Mouse (Mus musculus) hindbrain, embryonic 13.5 days (tissue): ENCODE data around the gene Yif1a. TPM values are rescaled to one million over a fixed set of nuclear protein-coding genes. Genes with fewer than 3 reads are reported as not detected.

Source experiments
- ATAC-seq: fragments of 200-750 bp; cut with Nextera tagmentation; 2 replicates; pipeline ENCODE4 v1.8.0; 2017; ENCODE audit warnings: moderate TSS enrichment; ENCODE audit not compliant: low FRiP score
- H3K27ac ChIP-seq: fragments of 300-500 bp; sonication (generic); 2 replicates; pipeline ENCODE4 v1.5.1; 2015; ENCODE audit warnings: inconsistent platforms, mild to moderate bottlenecking, moderate library complexity
- H3K27me3 ChIP-seq: fragments of 300-500 bp; sonication (generic); 2 replicates; pipeline ENCODE4 v1.6.1; 2015; ENCODE audit warnings: mild to moderate bottlenecking, inconsistent platforms
- H3K36me3 ChIP-seq: fragments of 300-500 bp; sonication (generic); 2 replicates; pipeline ENCODE4 v1.6.1; 2015; ENCODE audit warnings: mild to moderate bottlenecking, inconsistent platforms
- H3K4me1 ChIP-seq: fragments of 300-500 bp; sonication (generic); replicated peaks from 2 replicates; pipeline ENCODE4 v1.6.1; 2015; ENCODE audit warnings: inconsistent platforms
- H3K4me2 ChIP-seq: fragments of 300-500 bp; sonication (generic); 2 replicates; pipeline ENCODE4 v1.6.1; 2015; ENCODE audit warnings: inconsistent platforms, mild to moderate bottlenecking, moderate library complexity
- H3K4me3 ChIP-seq: fragments of 300-500 bp; sonication (generic); 2 replicates; pipeline ENCODE4 v1.5.1; 2015; ENCODE audit warnings: mild to moderate bottlenecking, inconsistent platforms
- H3K9ac ChIP-seq: fragments of 300-500 bp; sonication (generic); 2 replicates; pipeline ENCODE4 v1.6.1; 2015; ENCODE audit warnings: mild to moderate bottlenecking, inconsistent platforms
- H3K9me3 ChIP-seq: fragments of 300-500 bp; sonication (generic); 2 replicates; pipeline ENCODE4 v1.6.1; 2016; ENCODE audit warnings: inconsistent platforms
- WGBS: fragments of 180-500 bp; shearing (Covaris S2); methylation state at CpG from one replicate; pipeline ENCODE4 v1.1.7; 2015; 5-methylcytosine and 5-hydroxymethylcytosine counted together
- polyA plus RNA-seq: library from polyadenylated mRNA; unstranded; fragments of >200 nt; fragmentation: Nextera tagmentation; extraction: Ambion mirVana; gene quantifications from 2 replicates; pipeline ENCODE4 v1.2.1, GENCODE M21; 2015

The Yif1a gene
- polyA plus RNA-seq, 1 experiment from 2014 or later, result 58.2 TPM

DNA sequence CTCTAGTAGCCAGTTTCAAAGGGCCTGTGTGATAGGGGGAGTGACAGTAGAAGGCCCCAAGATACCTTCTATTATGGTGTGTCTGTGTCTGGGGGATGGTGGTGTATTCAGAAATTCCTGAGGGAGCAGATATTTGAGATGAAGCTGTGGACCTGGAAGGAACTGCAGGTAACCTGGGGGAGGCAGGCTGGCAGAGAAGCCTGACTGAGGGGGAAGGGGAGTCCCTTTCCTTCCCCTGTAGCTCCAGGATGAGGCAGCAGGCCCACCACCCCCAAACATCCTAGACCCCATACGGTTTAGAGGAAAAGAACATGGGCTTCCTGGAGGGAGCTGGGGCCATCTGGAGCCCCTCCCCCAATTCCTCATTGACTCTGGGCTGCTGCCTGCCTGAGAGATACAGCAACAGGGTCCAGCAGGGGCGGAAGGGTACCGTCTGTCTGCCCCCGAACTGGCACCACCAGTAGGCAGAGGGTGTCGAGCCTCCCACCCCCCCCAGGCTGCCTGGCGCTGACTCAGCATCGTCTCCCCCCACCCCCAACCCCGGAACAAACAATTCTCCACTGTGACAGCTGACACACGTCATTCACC, 7.6 kb downstream of the Yif1a start:
- no peak for ATAC-seq
- no peaks in the 10 kb centered on the region for H3K27me3 ChIP-seq
- peak overlapping the region; percentile 93 for H3K4me3 ChIP-seq
- no peaks in the 10 kb centered on the region for H3K9me3 ChIP-seq
- peak overlapping the region; percentile 97 for H3K27ac ChIP-seq
- peak overlapping the region; percentile 87 for H3K4me2 ChIP-seq
- peaks cover 78% of the 10 kb centered on the region for H3K4me1 ChIP-seq
- H3K36me3 ChIP-seq, result peaks cover 46% of the 10 kb centered on the region
- 0% methylated on average over 9 of the region's 9 CpGs for WGBS
- peak overlapping the region; percentile 100 for H3K9ac ChIP-seq

DNA sequence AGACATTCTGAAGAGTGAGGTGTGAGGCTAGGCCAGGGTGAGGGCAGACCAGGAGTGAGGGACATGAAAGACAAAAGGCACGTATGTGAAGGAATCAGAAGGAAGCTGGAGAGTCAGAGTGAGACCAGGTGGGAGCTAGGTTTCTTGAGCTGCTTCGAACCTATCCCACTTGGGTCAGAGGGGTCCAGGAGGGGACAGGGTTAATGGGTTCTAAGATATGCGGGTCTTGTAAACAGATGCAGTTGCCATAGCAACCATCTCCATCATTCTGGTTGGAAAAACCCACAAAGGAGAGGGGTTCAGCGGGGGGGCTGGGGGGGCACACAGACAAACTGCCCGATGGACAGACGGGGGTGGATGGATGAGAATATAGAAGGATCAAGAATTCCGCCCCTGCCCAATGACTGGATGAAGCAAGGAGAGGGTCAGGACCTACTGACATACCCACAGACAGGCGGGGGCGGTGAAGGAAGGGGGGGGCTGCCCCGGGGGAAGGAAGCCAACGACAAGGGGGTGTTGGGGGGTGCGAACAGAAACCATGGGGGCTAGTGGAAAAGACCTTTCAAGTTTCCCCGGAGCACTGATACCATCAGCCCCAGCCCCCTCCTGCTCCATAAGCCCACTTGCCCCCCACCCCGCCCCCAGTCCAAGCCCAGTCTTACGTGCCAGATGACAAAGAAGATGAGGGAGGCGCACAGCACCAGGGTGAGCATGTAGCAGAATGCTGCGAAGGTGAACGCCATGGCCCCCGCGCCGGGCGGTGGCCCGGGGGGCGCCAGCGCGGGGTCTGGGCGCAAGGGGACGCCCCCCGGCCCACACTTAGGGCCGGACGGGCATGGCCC, 9.4 kb downstream of the Yif1a start:
- peak overlapping the region; percentile 97 for H3K27ac ChIP-seq
- H3K9me3 ChIP-seq, result no peaks in the 10 kb centered on the region
- no peaks in the 10 kb centered on the region for H3K27me3 ChIP-seq
- H3K4me2 ChIP-seq, result peak overlapping the region; percentile 87
- peaks cover 71% of the 10 kb centered on the region for H3K4me1 ChIP-seq
- peak; percentile 8 for ATAC-seq
- H3K4me3 ChIP-seq, result peak overlapping the region; percentile 93
- H3K36me3 ChIP-seq, result peaks cover 47% of the 10 kb centered on the region
- WGBS, result 1% methylated on average over 31 of the region's 31 CpGs
- peak overlapping the region; percentile 100 for H3K9ac ChIP-seq

DNA sequence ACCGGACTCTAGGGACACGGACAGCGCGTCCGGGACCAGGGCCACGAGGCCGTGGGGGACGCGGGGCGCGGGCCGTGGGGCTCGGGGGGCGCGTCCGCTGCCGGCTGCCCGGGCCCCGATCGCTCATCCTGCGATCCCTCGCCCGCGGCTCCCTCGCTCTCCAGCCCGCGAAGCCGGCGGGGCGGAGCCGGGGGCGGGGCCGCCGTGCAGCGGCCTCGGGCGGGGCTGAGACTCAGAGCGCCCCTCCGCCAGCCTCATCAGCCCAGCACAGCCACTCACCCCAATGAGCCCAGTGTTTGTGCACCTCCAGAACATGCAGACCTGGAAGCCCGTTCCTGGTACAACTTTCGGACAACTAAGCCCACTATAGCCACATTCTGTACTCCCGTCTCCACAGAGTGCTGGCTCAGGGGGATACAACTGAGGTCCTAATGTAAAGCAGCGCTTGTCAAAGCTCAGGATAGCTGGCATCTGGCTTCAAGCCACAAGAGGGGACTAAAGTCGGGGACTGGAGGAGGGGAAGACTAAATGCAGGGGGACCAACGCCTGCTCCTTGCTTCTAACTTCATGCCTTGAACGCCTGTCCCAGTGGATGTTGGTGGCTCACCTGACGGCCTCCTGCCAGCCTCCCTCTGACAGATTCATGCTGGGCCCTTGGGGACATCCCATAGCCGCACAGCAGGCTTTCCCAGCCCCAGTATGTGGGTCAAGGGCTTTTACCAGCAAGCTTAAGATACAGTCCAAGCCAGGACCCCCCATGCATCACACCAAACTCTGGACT, 10.2 kb downstream of the Yif1a start, which contains the start of gene Cnih2:
Gene Cnih2 (minus strand): TSS at position 159 of the 781 bp plus-strand sequence.
- H3K27ac ChIP-seq, result peak within 1 kb of the TSS; percentile 97
- peak; percentile 65 for ATAC-seq
- WGBS, result 2% methylated on average over 39 of the region's 48 CpGs
- H3K9ac ChIP-seq, result peak within 1 kb of the TSS; percentile 100
- H3K36me3 ChIP-seq, result peaks cover 47% of the 10 kb centered on the region
- H3K9me3 ChIP-seq, result no peaks in the 10 kb centered on the region
- peaks cover 62% of the 10 kb centered on the region for H3K4me1 ChIP-seq
- H3K4me3 ChIP-seq, result peak within 1 kb of the TSS; percentile 93
- no peaks in the 10 kb centered on the region for H3K27me3 ChIP-seq
- peak within 1 kb of the TSS; percentile 87 for H3K4me2 ChIP-seq

DNA sequence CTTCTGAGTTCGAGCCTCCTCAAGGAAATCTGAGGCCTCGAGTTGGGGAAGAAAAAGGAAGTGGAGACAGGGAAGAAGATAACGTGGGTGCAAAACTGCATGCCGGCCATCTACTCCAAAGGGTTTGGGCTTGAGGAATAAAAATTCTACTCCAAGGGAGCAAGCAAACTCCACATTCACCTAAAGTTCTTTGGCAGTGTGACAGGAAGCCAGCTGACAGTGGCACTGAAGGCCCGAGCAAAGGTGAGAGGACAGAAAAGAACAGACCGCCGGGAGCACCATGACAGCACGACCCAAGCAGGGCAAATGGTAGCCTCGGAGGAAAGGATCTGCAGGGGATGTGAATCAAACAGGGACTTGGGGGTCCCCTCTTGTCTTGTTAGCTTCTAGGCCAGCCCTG, 17.7 kb downstream of the Yif1a start:
- Histone ChIP-seq H3K27me3 (no peaks in the 10 kb centered on the region), H3K4me3 (peak overlapping the region; percentile 70), H3K36me3 (peaks cover 75% of the 10 kb centered on the region), H3K9ac (peak overlapping the region; percentile 89), H3K4me2 (peak overlapping the region; percentile 94), H3K9me3 (no peaks in the 10 kb centered on the region), H3K4me1 (peaks cover 22% of the 10 kb centered on the region), H3K27ac (peak overlapping the region; percentile 97)
- ATAC-seq, result no peak; the same call in 1 of the 2 replicates
- 24% methylated on average over 9 of the region's 9 CpGs for WGBS

DNA sequence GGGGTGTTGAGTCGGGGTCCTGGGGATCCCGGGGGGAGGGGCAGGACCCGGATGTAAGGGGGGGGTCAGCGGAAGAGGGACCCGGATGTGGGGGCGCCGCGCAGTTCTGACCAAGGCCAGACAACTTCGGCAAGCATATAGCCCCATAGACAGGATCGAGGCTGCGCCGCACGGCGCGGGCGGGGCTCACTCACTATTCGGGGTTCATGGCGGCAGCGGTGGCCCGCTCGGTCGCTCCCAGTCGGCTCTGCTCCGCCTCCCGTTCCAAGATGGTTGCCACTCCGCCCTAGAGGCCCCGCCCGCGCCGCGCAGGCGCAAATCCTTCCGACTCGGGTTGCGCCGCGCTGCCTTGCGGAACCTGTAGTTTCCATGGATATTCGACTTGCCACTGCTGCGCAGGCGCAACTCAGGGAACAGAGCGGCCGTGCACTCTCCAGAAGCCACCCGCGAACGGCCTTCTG, 18.4 kb downstream of the Yif1a start, which contains the start of gene Rab1b:
Gene Rab1b (minus strand): TSS at position 342 of the 461 bp plus-strand sequence.
- peak; percentile 95 for ATAC-seq
- under 1% methylated on average over 46 of the region's 46 CpGs for WGBS
- no peaks in the 10 kb centered on the region for H3K27me3 ChIP-seq

DNA sequence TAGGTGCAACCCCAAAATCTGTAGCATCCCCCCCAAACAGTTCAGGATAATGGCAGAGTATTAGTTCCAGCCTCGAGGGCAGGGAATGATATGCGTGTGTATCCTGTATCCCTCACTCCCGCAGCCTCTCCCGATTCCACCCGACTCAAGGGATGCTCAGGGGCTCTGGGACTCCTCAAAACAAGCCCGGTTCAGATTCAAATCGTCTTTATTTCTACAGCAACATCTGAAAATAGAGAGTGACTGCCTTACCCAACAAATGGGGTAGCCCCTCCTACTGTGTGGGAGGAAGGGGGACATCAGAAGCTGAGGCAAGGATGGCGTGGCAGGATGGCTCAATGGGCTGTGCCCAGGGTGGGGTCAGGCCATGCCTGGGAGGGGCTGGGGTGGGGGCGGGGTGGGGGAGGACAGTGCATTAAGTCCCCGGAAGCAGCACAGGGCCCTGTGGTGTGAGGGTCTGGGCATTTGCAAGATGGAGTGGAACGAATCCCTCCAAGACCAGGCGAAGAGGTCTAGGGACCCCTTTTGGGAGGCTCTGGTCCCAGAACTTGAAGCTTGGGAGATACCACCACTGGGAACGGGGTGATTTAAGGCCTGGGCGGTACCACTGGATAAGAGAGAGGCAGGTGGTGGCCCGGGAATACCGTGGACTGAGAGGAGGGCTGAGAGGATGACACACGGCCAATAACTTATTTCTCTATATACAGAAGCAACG, 19.4 kb downstream of the Yif1a start:
- peak; percentile 33 for ATAC-seq
- Histone ChIP-seq H3K4me3 (no peak overlapping the region), H3K9ac (0 out of 2 replicates have a peak overlapping the region, but pooled peaks have one; percentile 46), H3K4me1 (peaks cover 22% of the 10 kb centered on the region), H3K27ac (peak overlapping the region; percentile 30; the same call in 1 of the 2 replicates), H3K36me3 (peaks cover 75% of the 10 kb centered on the region), H3K4me2 (no peak overlapping the region), H3K27me3 (no peaks in the 10 kb centered on the region), H3K9me3 (no peaks in the 10 kb centered on the region)
- 74% methylated on average over 18 of the region's 18 CpGs for WGBS

More for the DNA sequence above, 18.4 kb downstream of the Yif1a start, which contains the start of gene Rab1b:
- Histone ChIP-seq H3K4me2 (peak within 1 kb of the TSS; percentile 94), H3K9ac (peak within 1 kb of the TSS; percentile 89), H3K4me1 (peaks cover 22% of the 10 kb centered on the region), H3K27ac (peak within 1 kb of the TSS; percentile 97), H3K4me3 (peak within 1 kb of the TSS; percentile 70), H3K9me3 (no peaks in the 10 kb centered on the region), H3K36me3 (peaks cover 75% of the 10 kb centered on the region)

DNA sequence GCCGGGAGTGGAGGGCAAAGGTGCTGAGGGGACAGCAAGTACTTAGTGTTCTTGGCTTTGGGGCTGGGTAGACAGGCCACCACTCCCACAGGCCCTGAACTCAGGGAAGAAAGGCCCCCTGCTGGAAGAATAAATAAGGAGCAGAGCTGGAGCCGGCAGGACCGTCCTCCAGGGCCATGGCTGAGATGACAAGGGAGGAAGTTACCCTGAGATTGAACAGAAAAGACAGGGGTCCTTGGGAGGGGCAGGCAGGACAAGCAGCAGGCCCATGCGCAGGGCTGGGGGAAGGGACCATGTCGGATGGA, 19.9 kb downstream of the Yif1a start:
- ATAC-seq, result 0 out of 2 replicates have a peak, but pooled peaks have one; percentile 2
- H3K4me2 ChIP-seq, result no peak overlapping the region
- peaks cover 75% of the 10 kb centered on the region for H3K36me3 ChIP-seq
- H3K9ac ChIP-seq, result peak overlapping the region; percentile 46; the same call in 1 of the 2 replicates
- WGBS, result 26% methylated on average over 5 of the region's 5 CpGs
- no peaks in the 10 kb centered on the region for H3K27me3 ChIP-seq
- H3K27ac ChIP-seq, result 0 out of 2 replicates have a peak overlapping the region, but pooled peaks have one; percentile 13
- no peak overlapping the region for H3K4me3 ChIP-seq
- H3K9me3 ChIP-seq, result no peaks in the 10 kb centered on the region
- H3K4me1 ChIP-seq, result peaks cover 22% of the 10 kb centered on the region

DNA sequence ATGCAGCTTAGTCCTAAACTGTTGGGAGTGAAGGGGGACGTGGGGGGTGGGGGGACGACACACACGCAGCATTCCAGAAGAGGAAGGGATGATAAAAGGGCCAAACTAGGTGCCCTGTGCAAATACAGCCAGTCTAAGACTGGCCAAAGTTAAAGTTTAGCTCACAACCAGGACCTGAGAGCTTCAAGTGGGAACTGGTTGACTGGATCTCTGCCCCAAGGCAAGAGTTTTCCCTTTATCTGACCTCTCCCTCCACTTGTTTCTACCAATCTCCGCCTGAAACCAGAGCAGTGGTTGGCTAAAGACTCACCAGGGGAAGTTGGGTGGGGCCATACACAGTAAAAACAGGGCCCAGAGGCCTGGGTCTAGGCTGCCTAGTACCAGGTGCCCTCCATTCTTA, 20.4 kb downstream of the Yif1a start:
- H3K36me3 ChIP-seq, result peaks cover 75% of the 10 kb centered on the region
- H3K27ac ChIP-seq, result 0 out of 2 replicates have a peak overlapping the region, but pooled peaks have one; percentile 13

DNA sequence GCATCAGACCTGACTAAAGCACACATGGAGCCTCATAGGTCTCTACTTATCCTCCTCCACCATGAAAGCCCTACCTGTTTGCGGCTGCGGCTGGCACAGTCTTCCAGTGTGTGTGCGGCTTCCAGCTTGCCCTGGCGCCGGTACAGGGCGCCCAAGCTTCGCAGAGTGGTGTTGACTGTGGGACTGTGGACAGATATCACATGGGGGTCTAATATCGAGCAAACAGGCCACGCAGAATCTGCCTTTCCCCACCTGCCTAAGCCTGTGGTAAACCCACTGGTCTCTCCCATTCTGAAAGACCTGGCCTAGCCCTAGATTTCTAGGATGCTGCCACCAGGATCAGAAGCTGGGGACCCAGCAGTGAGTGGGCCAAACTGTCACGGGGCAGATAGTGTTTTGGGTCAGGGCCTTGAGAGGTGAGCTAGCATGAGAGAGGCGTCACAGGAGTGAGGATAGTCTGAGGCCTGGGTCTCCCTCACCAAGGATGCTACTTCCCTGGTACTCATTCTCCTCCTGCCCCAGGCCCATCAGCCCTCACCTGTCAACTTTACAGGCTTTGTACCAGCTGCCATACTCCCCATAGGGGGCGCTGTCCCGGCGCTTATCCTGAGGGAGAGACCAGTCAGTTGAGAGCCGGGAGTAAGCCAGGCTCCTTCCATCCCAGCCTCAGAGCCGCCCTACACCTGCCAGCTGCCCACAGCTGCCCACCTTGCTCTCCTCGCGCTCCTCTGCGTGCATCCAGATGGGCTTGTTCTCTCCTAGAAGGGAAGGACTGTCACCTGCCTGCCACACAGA, 21.5 kb downstream of the Yif1a start:
- 74% methylated on average over 19 of the region's 19 CpGs for WGBS
- Histone ChIP-seq H3K36me3 (peaks cover 74% of the 10 kb centered on the region), H3K27ac (peak overlapping the region; percentile 18; the same call in 1 of the 2 replicates), H3K9me3 (no peaks in the 10 kb centered on the region), H3K4me2 (no peak overlapping the region), H3K4me1 (peaks cover 21% of the 10 kb centered on the region), H3K27me3 (no peaks in the 10 kb centered on the region), H3K9ac (no peak overlapping the region; the same call in 1 of the 2 replicates), H3K4me3 (no peak overlapping the region)
- ATAC-seq, result no peak

More for the DNA sequence above, 20.4 kb downstream of the Yif1a start:
- no peaks in the 10 kb centered on the region for H3K9me3 ChIP-seq
- WGBS, result 70% methylated on average over 4 of the region's 4 CpGs
- no peaks in the 10 kb centered on the region for H3K27me3 ChIP-seq
- H3K4me3 ChIP-seq, result no peak overlapping the region
- no peak overlapping the region for H3K4me2 ChIP-seq
- no peak for ATAC-seq
- H3K9ac ChIP-seq, result no peak overlapping the region
- H3K4me1 ChIP-seq, result peaks cover 22% of the 10 kb centered on the region

DNA sequence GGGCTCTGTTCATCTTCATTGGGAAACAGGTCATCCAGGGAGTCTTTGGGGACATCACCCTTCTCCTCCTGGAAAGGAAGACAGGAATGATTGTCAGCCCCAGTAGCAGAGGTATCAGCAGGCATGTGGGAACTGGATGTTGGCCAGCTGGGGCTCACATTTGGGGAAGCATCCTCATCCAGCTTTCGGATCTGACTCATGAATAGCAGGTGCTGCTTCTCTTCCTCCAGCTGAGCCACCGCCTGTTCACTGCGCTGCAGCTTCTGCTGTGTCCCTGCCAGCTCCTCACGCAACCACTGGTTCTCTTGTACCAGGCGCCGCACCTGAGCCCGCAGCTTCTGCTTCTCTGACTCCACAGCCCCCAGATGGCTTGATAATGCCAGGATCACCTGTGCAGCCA, 25.4 kb downstream of the Yif1a start:
- Histone ChIP-seq H3K9me3 (no peaks in the 10 kb centered on the region), H3K4me3 (no peak overlapping the region), H3K27me3 (no peaks in the 10 kb centered on the region), H3K4me1 (peaks cover 20% of the 10 kb centered on the region), H3K9ac (peak overlapping the region; percentile 35; the same call in 1 of the 2 replicates), H3K36me3 (peaks cover 63% of the 10 kb centered on the region), H3K27ac (peak overlapping the region; percentile 40), H3K4me2 (no peak overlapping the region)
- 82% methylated on average over 7 of the region's 7 CpGs for WGBS
- no peak for ATAC-seq
